Mouse (Mus musculus): ENCODE results near the gene Pip5k1a.

- TF ChIP-seq POLR2A (IDR thresholded peaks at IDR 0.05; ENCODE audit: borderline replicate concordance, extremely low read depth, low read depth, low read length) (no peak), CTCF (IDR thresholded peaks at IDR 0.05; ENCODE audit: insufficient read depth, low read length) (peak; percentile 67)
Observed at GRCm38 (mm10) chr3:95053701-95054100, 53.0 kb downstream of the Pip5k1a start.
